Mouse (Mus musculus): Measurements from ENCODE around the gene Gnat2. TPM values are rescaled to one million over a fixed set of nuclear protein-coding genes. Genes with fewer than 3 reads are reported as not detected.

Gnat2 gene
- polyA plus RNA-seq (2016; fragmentation: Nextera tagmentation; extraction: Ambion mirVana), result 1.6 and 2.4 TPM in 2 replicates

DNA sequence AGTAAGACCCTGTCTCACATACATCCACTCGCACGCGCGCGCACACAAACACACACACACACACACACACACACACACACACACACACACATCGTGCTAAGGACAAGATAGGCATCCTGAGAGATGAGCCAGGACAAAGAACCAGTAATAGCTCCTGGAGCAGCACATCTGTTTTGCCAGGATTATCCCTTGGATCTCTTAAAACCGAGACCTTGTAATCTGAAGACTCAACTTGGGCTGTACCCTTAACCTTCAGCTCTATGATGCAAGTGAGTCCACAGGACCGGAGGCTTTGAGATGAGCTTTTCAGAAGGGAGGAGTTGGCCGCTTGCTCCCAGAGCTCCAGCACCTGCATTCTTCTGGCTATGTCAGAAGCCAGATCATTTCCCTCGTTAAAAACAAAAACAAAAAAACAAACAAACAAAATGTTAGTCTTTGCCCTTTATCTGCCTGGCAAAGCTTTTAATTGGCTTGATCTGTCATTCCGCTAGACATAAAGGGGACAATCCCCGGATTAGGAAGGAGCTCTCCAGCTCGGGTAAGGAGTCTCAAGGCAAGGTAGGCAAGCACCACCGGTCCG lies at the start of gene Gnat2:
Gene Gnat2, plus strand, starts transcription at position 254 of the 580 bp plus-strand sequence.
- DNase-seq (ENCODE audit: low spot score), result no peak
- peaks cover 20% of the 10 kb centered on the region for H3K4me1 ChIP-seq

DNA sequence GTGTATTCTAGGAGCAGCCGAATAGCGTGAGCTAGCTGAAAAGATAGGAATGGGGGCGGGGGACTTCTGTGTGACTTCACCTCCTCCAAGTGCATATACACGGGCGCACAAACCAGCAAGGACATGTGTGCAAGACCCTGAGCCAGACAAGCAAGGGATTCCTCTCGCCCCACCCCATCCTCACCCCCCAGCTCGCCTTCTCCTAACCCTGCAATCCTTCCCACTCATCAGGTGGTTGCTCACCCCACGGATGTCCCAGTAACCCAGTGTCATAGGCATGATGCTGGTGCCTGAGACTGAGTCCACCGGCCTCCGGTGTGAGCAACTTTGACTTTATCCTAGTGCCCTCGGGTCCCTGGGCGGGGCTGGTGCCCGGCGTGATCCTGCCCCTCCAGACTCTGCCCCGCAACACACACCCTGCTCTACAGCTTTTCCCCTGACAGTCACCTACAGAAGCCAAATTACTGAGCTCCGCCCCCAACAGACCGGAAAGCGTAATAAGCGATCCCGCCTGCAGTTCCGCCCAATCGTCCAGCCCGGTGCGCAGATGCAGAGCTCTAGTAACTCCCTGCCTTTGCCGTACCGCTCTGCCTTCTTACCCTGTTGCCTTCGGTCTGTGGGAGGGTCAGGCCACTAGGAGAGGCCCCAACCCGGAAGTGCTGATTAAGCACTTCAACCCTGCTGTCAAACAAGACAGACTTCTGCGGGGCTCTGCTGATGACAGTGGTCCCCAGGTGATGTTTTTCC lies 48.0 kb upstream of the Gnat2 start, which contains the start of gene Gstm4:
Gene Gstm4, minus strand, starts transcription at position 501 of the 747 bp plus-strand sequence.
- DNase-seq (ENCODE audit: low spot score), result peak; percentile 84
- Histone ChIP-seq H3K4me3 (peak within 1 kb of the TSS; percentile 67), H3K4me1 (peaks cover 16% of the 10 kb centered on the region), H3K9me3 (replicated peaks) (no peaks in the 10 kb centered on the region), H3K36me3 (no peaks in the 10 kb centered on the region), H3K27me3 (ENCODE audit: low read depth, poor library complexity, severe bottlenecking) (no peaks in the 10 kb centered on the region), H3K27ac (peak within 1 kb of the TSS; percentile 80)
- 9% methylated on average over 29 of the region's 29 CpGs for WGBS

More for the DNA sequence above, at the start of gene Gnat2:
- 82% methylated on average over 15 of the region's 15 CpGs for WGBS
- Histone ChIP-seq H3K9me3 (replicated peaks) (no peaks in the 10 kb centered on the region), H3K27ac (no peak within 1 kb of the TSS), H3K36me3 (no peaks in the 10 kb centered on the region), H3K27me3 (ENCODE audit: low read depth, poor library complexity, severe bottlenecking) (no peaks in the 10 kb centered on the region), H3K4me3 (no peak within 1 kb of the TSS)

DNA sequence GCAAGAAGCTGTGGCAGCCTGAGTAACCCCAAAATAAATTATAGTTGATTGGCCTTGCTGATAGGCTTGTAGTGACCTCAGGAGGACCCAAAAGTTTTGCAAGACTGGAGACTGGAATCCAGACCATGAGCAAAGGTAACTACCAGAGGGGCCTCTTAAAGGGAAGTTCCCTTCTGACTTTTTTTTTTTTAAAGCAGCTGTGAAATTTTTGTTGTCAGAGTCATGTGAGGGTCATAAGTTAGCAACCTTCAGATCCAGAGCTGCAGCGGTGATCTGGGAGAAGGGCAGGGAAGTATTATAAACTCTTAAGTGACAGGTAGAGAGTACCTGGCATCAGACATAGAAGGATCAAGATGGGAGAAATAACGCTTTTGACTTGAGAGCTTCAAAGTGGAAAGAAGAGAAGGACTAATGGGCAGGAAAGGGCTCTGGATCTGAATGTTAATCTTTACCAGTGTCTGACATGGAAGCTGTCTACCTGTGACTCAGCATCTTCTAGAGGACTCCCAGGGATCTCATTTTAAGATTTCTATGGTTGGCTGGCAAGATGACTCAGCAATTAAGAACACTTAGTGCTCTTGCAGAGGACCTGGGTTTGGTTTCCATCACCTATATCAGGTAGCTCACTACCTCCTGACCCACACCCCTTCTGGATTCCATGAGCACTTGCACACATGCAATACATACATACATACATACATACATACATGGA lies 45.5 kb upstream of the Gnat2 start:
- Histone ChIP-seq H3K9me3 (replicated peaks) (no peaks in the 10 kb centered on the region), H3K27ac (no peak overlapping the region), H3K36me3 (no peaks in the 10 kb centered on the region), H3K4me1 (peaks cover 16% of the 10 kb centered on the region), H3K27me3 (ENCODE audit: low read depth, poor library complexity, severe bottlenecking) (no peaks in the 10 kb centered on the region), H3K4me3 (no peak overlapping the region)
- 90% methylated on average over 2 of the region's 2 CpGs for WGBS
- no peak for DNase-seq (ENCODE audit: low spot score)

DNA sequence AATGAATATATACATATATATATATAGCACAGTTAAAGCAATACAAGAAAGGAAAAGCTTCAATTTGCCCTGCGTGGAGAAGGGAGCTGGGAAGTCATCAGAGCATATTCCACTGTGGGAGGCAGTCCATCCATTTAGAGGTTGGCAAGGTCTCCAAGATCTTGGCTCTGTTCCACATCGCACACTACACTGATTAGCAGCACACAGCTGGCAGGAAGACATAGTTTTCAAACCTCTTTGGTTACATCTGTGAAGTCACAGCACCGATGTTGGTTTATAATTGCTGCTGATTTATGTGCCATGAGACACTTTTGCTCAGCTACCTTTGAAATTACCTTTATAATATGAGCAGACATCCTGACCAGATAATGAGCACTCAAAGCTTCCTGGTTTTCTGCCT lies 44.3 kb upstream of the Gnat2 start:
- Histone ChIP-seq H3K27me3 (ENCODE audit: low read depth, poor library complexity, severe bottlenecking) (no peaks in the 10 kb centered on the region), H3K4me3 (no peak overlapping the region), H3K9me3 (replicated peaks) (no peaks in the 10 kb centered on the region), H3K27ac (no peak overlapping the region), H3K36me3 (no peaks in the 10 kb centered on the region), H3K4me1 (peaks cover 16% of the 10 kb centered on the region)
- 84% methylated on average over 3 of the region's 3 CpGs for WGBS
- no peak for DNase-seq (ENCODE audit: low spot score)

DNA sequence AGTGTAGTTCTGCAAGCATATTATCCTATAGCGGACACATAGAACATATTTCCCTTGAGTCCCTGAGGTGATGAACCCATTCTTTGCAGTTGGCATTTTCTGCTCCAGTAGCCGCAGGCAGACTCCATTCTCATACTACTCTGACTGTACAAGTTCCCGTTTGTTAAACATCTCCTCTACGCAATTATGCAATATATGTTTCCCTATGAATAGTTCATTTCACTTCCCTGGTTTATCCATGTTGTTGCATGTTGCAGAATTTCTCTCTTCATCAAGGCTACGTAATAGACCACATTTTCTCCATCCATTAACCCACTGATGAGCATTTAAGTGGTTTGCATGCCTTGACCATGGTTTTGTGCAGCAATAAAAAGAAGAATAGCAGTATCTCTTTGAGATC lies 42.1 kb upstream of the Gnat2 start:
- no peak for DNase-seq (ENCODE audit: low spot score)
- Histone ChIP-seq H3K4me1 (no peaks in the 10 kb centered on the region), H3K36me3 (no peaks in the 10 kb centered on the region), H3K27ac (no peak overlapping the region), H3K27me3 (ENCODE audit: low read depth, poor library complexity, severe bottlenecking) (no peaks in the 10 kb centered on the region), H3K9me3 (replicated peaks) (no peaks in the 10 kb centered on the region), H3K4me3 (no peak overlapping the region)
- WGBS, result 93% methylated on average over 5 of the region's 5 CpGs

GRCm38 (mm10) chr3:108061420-108061819 lies 31.2 kb upstream of the Gnat2 start:
- H3K9me3 ChIP-seq (replicated peaks), result no peaks in the 10 kb centered on the region
- WGBS, result 23% methylated on average over 7 of the region's 7 CpGs
- no peaks in the 10 kb centered on the region for H3K4me1 ChIP-seq
- no peak overlapping the region for H3K27ac ChIP-seq
- H3K36me3 ChIP-seq, result no peaks in the 10 kb centered on the region
- no peaks in the 10 kb centered on the region for H3K27me3 ChIP-seq (ENCODE audit: low read depth, poor library complexity, severe bottlenecking)
- H3K4me3 ChIP-seq, result peak overlapping the region; percentile 23; the same call in 1 of the 2 replicates
- DNase-seq (ENCODE audit: low spot score), result peak; percentile 56

- 85% methylated on average over 8 of the region's 8 CpGs for WGBS
- no peak overlapping the region for H3K27ac ChIP-seq
- H3K27me3 ChIP-seq (ENCODE audit: low read depth, poor library complexity, severe bottlenecking), result no peaks in the 10 kb centered on the region
- no peaks in the 10 kb centered on the region for H3K36me3 ChIP-seq
- H3K4me3 ChIP-seq, result no peak overlapping the region
- H3K4me1 ChIP-seq, result no peaks in the 10 kb centered on the region
- no peaks in the 10 kb centered on the region for H3K9me3 ChIP-seq (replicated peaks)
- DNase-seq (ENCODE audit: low spot score), result no peak
Observed at GRCm38 (mm10) chr3:108062648-108063047, 29.9 kb upstream of the Gnat2 start.

DNA sequence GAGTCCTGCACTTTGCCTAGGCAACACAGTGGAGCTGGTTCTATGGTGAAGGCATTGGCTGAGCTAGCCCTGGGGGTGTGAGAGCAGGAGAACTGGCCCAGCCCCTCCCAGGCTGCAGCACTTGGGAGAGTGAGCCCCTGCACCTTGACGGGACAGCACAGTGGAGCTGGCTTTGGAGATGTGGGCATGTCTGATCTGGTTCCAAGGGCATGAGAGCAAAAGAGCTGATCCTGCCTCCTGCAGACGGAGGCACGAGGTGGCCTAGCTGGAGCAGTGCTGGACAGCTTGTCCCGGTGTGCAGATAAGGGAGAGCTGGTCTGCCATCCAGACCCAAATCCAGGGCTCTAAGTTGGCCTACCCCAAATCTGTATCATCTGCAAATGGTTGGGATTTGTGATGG lies 27.9 kb upstream of the Gnat2 start:
- no peak overlapping the region for H3K27ac ChIP-seq
- DNase-seq (ENCODE audit: low spot score), result no peak
- peaks cover 9% of the 10 kb centered on the region; the same call in 1 of the 2 replicates for H3K4me1 ChIP-seq
- H3K36me3 ChIP-seq, result no peaks in the 10 kb centered on the region
- no peaks in the 10 kb centered on the region for H3K27me3 ChIP-seq (ENCODE audit: low read depth, poor library complexity, severe bottlenecking)
- no peak overlapping the region for H3K4me3 ChIP-seq
- no peaks in the 10 kb centered on the region for H3K9me3 ChIP-seq (replicated peaks)
- whole genome bisulfite sequencing, result 80% methylated on average over 4 of the region's 4 CpGs

DNA sequence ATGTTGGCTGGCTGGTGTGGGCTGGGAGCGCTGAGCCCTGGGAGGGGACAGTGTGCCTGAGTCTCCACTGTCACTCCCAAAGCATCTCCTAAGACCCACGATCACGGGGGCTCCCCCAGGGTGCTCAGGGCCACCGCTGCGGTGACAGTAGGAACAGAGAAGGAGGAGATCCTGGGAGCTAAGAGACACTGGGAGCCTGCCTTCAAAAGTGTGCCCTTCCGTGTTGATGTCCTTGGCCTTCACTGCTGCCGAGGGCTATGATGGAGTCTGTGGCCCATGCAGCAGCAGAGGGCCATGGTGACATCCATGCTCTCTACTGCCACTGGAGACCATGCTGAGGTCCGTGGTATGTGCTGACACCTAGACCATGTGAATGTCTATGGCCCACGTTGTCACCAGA lies 27.0 kb upstream of the Gnat2 start:
- no peak overlapping the region for H3K4me3 ChIP-seq
- DNase-seq (ENCODE audit: low spot score), result no peak
- peaks cover 9% of the 10 kb centered on the region; the same call in 1 of the 2 replicates for H3K4me1 ChIP-seq
- WGBS, result 84% methylated on average over 9 of the region's 9 CpGs
- H3K36me3 ChIP-seq, result no peaks in the 10 kb centered on the region
- H3K9me3 ChIP-seq (replicated peaks), result no peaks in the 10 kb centered on the region
- H3K27ac ChIP-seq, result no peak overlapping the region
- H3K27me3 ChIP-seq (ENCODE audit: low read depth, poor library complexity, severe bottlenecking), result no peaks in the 10 kb centered on the region

DNA sequence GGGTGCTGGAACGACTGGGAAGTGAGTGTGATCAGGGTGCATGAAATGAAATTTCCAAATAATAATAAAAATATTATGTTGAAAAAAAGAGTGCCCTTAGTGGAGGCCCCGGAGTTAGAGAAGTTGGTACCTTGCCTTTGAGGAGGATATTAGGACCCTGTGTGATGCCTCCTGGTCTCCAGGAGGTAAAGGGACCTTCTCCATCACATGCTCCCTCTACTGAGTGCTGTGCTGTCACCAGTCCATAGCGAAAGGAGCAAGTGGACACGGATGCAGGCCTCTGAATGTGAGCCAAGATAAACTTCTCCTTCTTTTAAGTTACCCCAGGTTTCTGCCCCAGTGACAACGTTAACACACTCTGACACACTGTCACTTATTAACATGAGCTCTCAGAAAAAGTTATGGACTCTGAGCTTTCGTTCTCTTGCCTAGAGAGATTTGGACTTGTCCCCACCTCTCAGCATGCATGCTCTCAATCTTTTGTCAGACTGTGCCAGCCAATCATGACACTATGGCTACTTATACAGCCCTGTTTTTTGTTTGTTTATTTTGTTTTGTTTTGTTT lies 25.1 kb upstream of the Gnat2 start:
- 80% methylated on average over 6 of the region's 6 CpGs for WGBS
- no peak overlapping the region for H3K27ac ChIP-seq

GRCm38 (mm10) chr3:108068826-108069225 lies 23.8 kb upstream of the Gnat2 start:
- 11% methylated on average over 1 of the region's 1 CpGs for WGBS

More for the DNA sequence above, 25.1 kb upstream of the Gnat2 start:
- Histone ChIP-seq H3K27me3 (ENCODE audit: low read depth, poor library complexity, severe bottlenecking) (no peaks in the 10 kb centered on the region), H3K4me3 (no peak overlapping the region), H3K4me1 (peaks cover 9% of the 10 kb centered on the region; the same call in 1 of the 2 replicates), H3K9me3 (replicated peaks) (no peaks in the 10 kb centered on the region), H3K36me3 (peaks cover 3% of the 10 kb centered on the region)
- DNase-seq (ENCODE audit: low spot score), result no peak

DNA sequence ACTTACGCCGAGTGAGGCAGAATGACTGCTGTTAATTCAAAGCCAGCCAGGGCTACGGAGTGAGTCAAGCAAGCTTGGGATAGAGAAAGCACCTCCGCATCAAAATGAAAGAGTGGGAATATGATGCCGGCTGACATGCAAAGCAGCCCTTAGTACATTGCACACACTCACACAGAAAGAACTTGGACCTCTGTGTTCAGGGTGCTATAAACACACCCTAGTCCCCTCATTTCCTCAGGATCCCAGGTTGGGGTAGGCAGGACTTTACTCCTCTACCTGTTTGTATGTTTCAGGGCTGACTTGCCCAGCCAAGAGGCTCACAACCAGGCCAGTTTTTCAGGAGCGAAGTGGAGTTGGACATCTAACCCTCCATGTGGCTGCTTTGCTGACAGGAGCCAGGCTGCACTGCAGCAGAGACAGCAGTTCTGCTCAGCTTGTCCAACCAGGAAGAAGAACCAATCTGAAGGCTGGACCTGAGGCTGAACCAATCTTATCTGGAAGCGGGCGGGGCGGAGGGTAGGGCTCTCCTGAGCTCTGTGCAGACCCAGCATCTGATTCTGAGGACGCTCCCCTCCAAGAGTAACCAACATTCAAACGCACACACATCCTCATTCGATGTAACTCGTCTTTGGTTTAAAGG lies 23.2 kb upstream of the Gnat2 start:
- H3K4me1 ChIP-seq, result peaks cover 12% of the 10 kb centered on the region; the same call in 1 of the 2 replicates
- no peak for DNase-seq (ENCODE audit: low spot score)
- no peak overlapping the region for H3K27ac ChIP-seq
- WGBS, result 62% methylated on average over 13 of the region's 13 CpGs
- peaks cover 21% of the 10 kb centered on the region for H3K36me3 ChIP-seq
- no peak overlapping the region for H3K4me3 ChIP-seq
- no peaks in the 10 kb centered on the region for H3K27me3 ChIP-seq (ENCODE audit: low read depth, poor library complexity, severe bottlenecking)
- no peaks in the 10 kb centered on the region for H3K9me3 ChIP-seq (replicated peaks)

More at GRCm38 (mm10) chr3:108068826-108069225, 23.8 kb upstream of the Gnat2 start:
- H3K4me1 ChIP-seq, result peaks cover 9% of the 10 kb centered on the region; the same call in 1 of the 2 replicates
- no peaks in the 10 kb centered on the region for H3K9me3 ChIP-seq (replicated peaks)
- H3K36me3 ChIP-seq, result peaks cover 15% of the 10 kb centered on the region
- DNase-seq (ENCODE audit: low spot score), result no peak
- H3K4me3 ChIP-seq, result no peak overlapping the region
- H3K27me3 ChIP-seq (ENCODE audit: low read depth, poor library complexity, severe bottlenecking), result no peaks in the 10 kb centered on the region
- H3K27ac ChIP-seq, result no peak overlapping the region
